Mouse (Mus musculus): Measurements from ENCODE around the gene Akp3.

- no peak for TF ChIP-seq POLR2A (IDR thresholded peaks at IDR 0.05; ENCODE audit: borderline replicate concordance, control insufficient read depth, low read depth, low read length)
- no peak for TF ChIP-seq CTCF (IDR thresholded peaks at IDR 0.05; ENCODE audit: control insufficient read depth, insufficient read depth, low read length)
These were observed 16.8 kb downstream of the Akp3 start for GRCm38 (mm10) chr1:87141550-87141949.
